Mouse (Mus musculus): ENCODE data around the gene Tspan12.
"Not testable (repeated sequence)": the region's sequence is repeated elsewhere in the genome, so short reads cannot be mapped to it uniquely, and the experiment has no call there.

The Tspan12 gene

GRCm38 (mm10) chr6:21852344-21852785 is at the start of gene Tspan12:
Tspan12 (minus strand) TSS chr6:21852515.
- no peak for DNase-seq (ENCODE audit: low read depth, low spot score)

- DNase-seq (ENCODE audit: low read depth, low spot score) = no peak
These were observed 42.1 kb upstream of the Tspan12 start for GRCm38 (mm10) chr6:21894451-21894850.

GRCm38 (mm10) chr6:21889101-21889500 is 36.8 kb upstream of the Tspan12 start:
- DNase-seq (ENCODE audit: low read depth, low spot score) = no peak

GRCm38 (mm10) chr6:21887971-21888370 is 35.7 kb upstream of the Tspan12 start:
- DNase-seq (ENCODE audit: low read depth, low spot score) = not testable (repeated sequence)

- DNase-seq (ENCODE audit: low read depth, low spot score) = no peak
These were observed 27.2 kb upstream of the Tspan12 start for GRCm38 (mm10) chr6:21879496-21879895.

- no peak for DNase-seq (ENCODE audit: low read depth, low spot score)
These were observed 15.0 kb upstream of the Tspan12 start for GRCm38 (mm10) chr6:21867310-21867709.

GRCm38 (mm10) chr6:21864179-21864578 is 11.9 kb upstream of the Tspan12 start:
- no peak for DNase-seq (ENCODE audit: low read depth, low spot score)

GRCm38 (mm10) chr6:21863561-21863960 is 11.2 kb upstream of the Tspan12 start:
- no peak for DNase-seq (ENCODE audit: low read depth, low spot score)

GRCm38 (mm10) chr6:21861316-21861715 is 9.0 kb upstream of the Tspan12 start:
- no peak for DNase-seq (ENCODE audit: low read depth, low spot score)

GRCm38 (mm10) chr6:21857843-21858242 is 5.5 kb upstream of the Tspan12 start:
- no peak for DNase-seq (ENCODE audit: low read depth, low spot score)

GRCm38 (mm10) chr6:21855921-21856320 is 3.6 kb upstream of the Tspan12 start:
- no peak for DNase-seq (ENCODE audit: low read depth, low spot score)

- no peak for DNase-seq (ENCODE audit: low read depth, low spot score)
These were observed 1.0 kb upstream of the Tspan12 start for GRCm38 (mm10) chr6:21853342-21853741.

GRCm38 (mm10) chr6:21851596-21852343 is 545 bp downstream of the Tspan12 start:
- DNase-seq (ENCODE audit: low read depth, low spot score) = no peak

- DNase-seq (ENCODE audit: low read depth, low spot score) = no peak
These were observed 1.0 kb downstream of the Tspan12 start for GRCm38 (mm10) chr6:21851346-21851595.

- DNase-seq (ENCODE audit: low read depth, low spot score) = no peak
These were observed 1.6 kb downstream of the Tspan12 start for GRCm38 (mm10) chr6:21850526-21851345.

GRCm38 (mm10) chr6:21848808-21849207 is 3.5 kb downstream of the Tspan12 start:
- DNase-seq (ENCODE audit: low read depth, low spot score) = no peak

- no peak for DNase-seq (ENCODE audit: low read depth, low spot score)
These were observed 12.1 kb downstream of the Tspan12 start for GRCm38 (mm10) chr6:21839976-21840775.

- no peak for DNase-seq (ENCODE audit: low read depth, low spot score)
These were observed 13.0 kb downstream of the Tspan12 start for GRCm38 (mm10) chr6:21839244-21839814.

GRCm38 (mm10) chr6:21833531-21833930 is 18.8 kb downstream of the Tspan12 start:
- no peak for DNase-seq (ENCODE audit: low read depth, low spot score)

- DNase-seq (ENCODE audit: low read depth, low spot score) = no peak
These were observed 20.4 kb downstream of the Tspan12 start for GRCm38 (mm10) chr6:21831871-21832270.

GRCm38 (mm10) chr6:21830931-21831330 is 21.4 kb downstream of the Tspan12 start:
- no peak for DNase-seq (ENCODE audit: low read depth, low spot score)

- no peak for DNase-seq (ENCODE audit: low read depth, low spot score)
These were observed 22.4 kb downstream of the Tspan12 start for GRCm38 (mm10) chr6:21829930-21830329.
